Mouse (Mus musculus): ENCODE measurements around the gene Btnl9. TPM values are rescaled to one million over a fixed set of nuclear protein-coding genes. Genes with fewer than 3 reads are reported as not detected.
A peak's percentile ranks its signal among the peaks of the same experiment; 100 is the strongest.

Btnl9 gene
- total and polyA plus RNA-seq, 3 experiments = 0.03 TPM; not detected in 2

DNA sequence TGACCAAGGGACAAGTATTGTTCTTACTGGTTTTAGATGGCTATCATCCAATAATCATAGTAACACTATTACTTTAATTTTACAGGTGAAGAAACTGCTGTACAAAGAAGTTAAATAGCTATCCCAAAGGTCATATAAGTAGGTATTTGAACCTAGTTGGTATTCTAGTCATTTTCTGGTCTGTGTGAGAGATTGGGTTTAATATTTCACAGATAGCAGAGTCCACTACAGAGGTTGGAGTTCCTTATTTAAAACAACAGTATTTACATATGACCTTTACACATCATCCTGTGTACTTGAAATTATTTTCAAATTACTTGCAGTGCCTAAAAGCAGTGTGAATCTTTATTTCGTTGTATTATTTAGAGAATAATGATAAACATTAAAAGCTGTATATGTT, 26.5 kb upstream of the Btnl9 start:
- H3K9ac ChIP-seq (ENCODE audit: control insufficient read depth, low read depth, low read length, poor library complexity, severe bottlenecking) = no peak overlapping the region
- TF ChIP-seq NELFE (IDR thresholded peaks at IDR 0.05; ENCODE audit: low read depth, low read length) (no peak), MYB (IDR thresholded peaks at IDR 0.05; ENCODE audit: low read depth, low read length) (no peak)
- H3K79me2 ChIP-seq (ENCODE audit: control insufficient read depth, insufficient read depth, low read length, poor library complexity) = peaks cover 27% of the 10 kb centered on the region
- no peaks in the 10 kb centered on the region for H3K9me3 ChIP-seq (replicated peaks; ENCODE audit: insufficient read depth, low read length)
- no peak for DNase-seq (ENCODE audit: low read depth, low spot score)
- H3K36me3 ChIP-seq (ENCODE audit: control insufficient read depth in 1 of 2, insufficient read depth in 2 of 2, low read length in 2 of 2) = peaks cover 35 to 53% of the 10 kb centered on the region in 2 experiments
- H3K27me3 ChIP-seq (ENCODE audit: control insufficient read depth in 1 of 2, insufficient read depth in 2 of 2, low read length in 2 of 2) = no peaks in the 10 kb centered on the region
- peaks cover 6 to 11% of the 10 kb centered on the region in 2 experiments for H3K4me1 ChIP-seq (ENCODE audit: control insufficient read depth in 1 of 2, insufficient read depth in 2 of 2, low read length in 2 of 2)
- H3K27ac ChIP-seq (ENCODE audit: control insufficient read depth, low read depth, low read length) = no peak overlapping the region
- no peak overlapping the region for H3K4me3 ChIP-seq (ENCODE audit: control insufficient read depth in 1 of 2, insufficient read depth in 1 of 2, low read depth in 2 of 2, low read length in 2 of 2)

DNA sequence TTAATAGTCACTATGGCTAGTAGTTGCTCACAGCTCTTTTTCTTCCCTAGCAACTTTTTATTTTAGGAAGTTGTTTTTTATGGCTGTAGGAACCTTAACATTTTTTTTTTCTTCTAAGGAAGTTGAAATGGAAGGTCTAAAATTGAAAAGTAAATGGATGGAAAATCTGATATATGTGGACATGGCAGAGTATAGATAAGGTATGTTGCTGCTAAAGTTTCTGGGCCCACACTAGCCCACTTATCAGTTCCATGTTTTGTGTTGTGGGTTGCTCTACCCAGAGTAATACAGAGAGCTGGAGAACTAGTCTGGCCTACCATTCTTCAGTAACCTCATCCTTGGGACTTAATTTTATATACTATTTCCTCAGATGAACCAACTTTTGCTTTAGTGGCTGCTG, 25.6 kb upstream of the Btnl9 start:
- Histone ChIP-seq H3K36me3 (ENCODE audit: control insufficient read depth in 1 of 2, insufficient read depth in 2 of 2, low read length in 2 of 2) (peaks cover 40 to 56% of the 10 kb centered on the region in 2 experiments), H3K27ac (ENCODE audit: control insufficient read depth, low read depth, low read length) (no peak overlapping the region)
- no peak for TF ChIP-seq GABPA (IDR thresholded peaks at IDR 0.05; ENCODE audit: low read depth, low read length)
- TF ChIP-seq USF2 (IDR thresholded peaks at IDR 0.05; ENCODE audit: borderline replicate concordance in 1 of 2, insufficient read depth in 1 of 2, low read depth in 1 of 2, low read length in 2 of 2) = no peak
- peak; percentile 84 for TF ChIP-seq RCOR1 (IDR thresholded peaks at IDR 0.05; ENCODE audit: low read depth, low read length)
- TF ChIP-seq SMC3 (IDR thresholded peaks at IDR 0.05; ENCODE audit: low read depth, low read length) = no peak
- TF ChIP-seq TCF12 (IDR thresholded peaks at IDR 0.05; ENCODE audit: low read depth, low read length) = peak; percentile 74
- no peak for TF ChIP-seq NELFE (IDR thresholded peaks at IDR 0.05; ENCODE audit: low read depth, low read length)
- TF ChIP-seq ELF1 (IDR thresholded peaks at IDR 0.05; ENCODE audit: low read depth, low read length) = no peak
- TF ChIP-seq POLR2AphosphoS5 (IDR thresholded peaks at IDR 0.05; ENCODE audit: borderline replicate concordance, low read depth, low read length) = no peak
- TF ChIP-seq MAFK (IDR thresholded peaks at IDR 0.05; ENCODE audit: borderline replicate concordance, low read depth, low read length) = no peak
- no peak for TF ChIP-seq NRF1 (IDR thresholded peaks at IDR 0.05; ENCODE audit: insufficient read depth, low read depth, low read length, poor library complexity, severe bottlenecking)
- TF ChIP-seq RAD21 (IDR thresholded peaks at IDR 0.05; ENCODE audit: low read depth, low read length) = no peak
- peak; percentile 29; the same call in 1 of the 2 replicates for TF ChIP-seq ETS1 (IDR thresholded peaks at IDR 0.05; ENCODE audit: low read depth, low read length)
- TF ChIP-seq GATA1 (IDR thresholded peaks at IDR 0.05; ENCODE audit: low read depth, low read length) = peak; percentile 78
- no peak for TF ChIP-seq CHD2 (IDR thresholded peaks at IDR 0.05; ENCODE audit: low read length)
- no peak for TF ChIP-seq CTCF (IDR thresholded peaks at IDR 0.05 in 2 of 3, conservative IDR thresholded peaks at IDR 0.05 in 1 of 3; ENCODE audit: control insufficient read depth in 1 of 3, insufficient read depth in 1 of 3, low read depth in 2 of 3, low read length in 3 of 3, poor library complexity in 1 of 3, severe bottlenecking in 1 of 3)
- no peak for TF ChIP-seq JUND (IDR thresholded peaks at IDR 0.05; ENCODE audit: low read depth, low read length)
- no peak for TF ChIP-seq HCFC1 (IDR thresholded peaks at IDR 0.05; ENCODE audit: low read depth, low read length)
- no peak for TF ChIP-seq USF1 (IDR thresholded peaks at IDR 0.05; ENCODE audit: low read depth, low read length)
- no peak for TF ChIP-seq TBP (IDR thresholded peaks at IDR 0.05; ENCODE audit: low read depth, low read length)
- TF ChIP-seq MYC (IDR thresholded peaks at IDR 0.05; ENCODE audit: low read depth, low read length) = 0 out of 2 replicates have a peak, but pooled peaks have one; percentile 13
- TF ChIP-seq ZMIZ1 (IDR thresholded peaks at IDR 0.05; ENCODE audit: low read depth, low read length) = no peak
- TF ChIP-seq MAZ (IDR thresholded peaks at IDR 0.05; ENCODE audit: low read depth, low read length) = no peak
- TF ChIP-seq MXI1 (IDR thresholded peaks at IDR 0.05; ENCODE audit: low read depth, low read length) = no peak
- TF ChIP-seq E2F4 (IDR thresholded peaks at IDR 0.05; ENCODE audit: borderline replicate concordance, low read depth, low read length) = no peak
- TF ChIP-seq TAL1 (IDR thresholded peaks at IDR 0.05; ENCODE audit: low read length) = 0 out of 2 replicates have a peak, but pooled peaks have one; percentile 12
- TF ChIP-seq BHLHE40 (IDR thresholded peaks at IDR 0.05; ENCODE audit: borderline replicate concordance, low read depth, low read length) = no peak
- TF ChIP-seq MEF2A (IDR thresholded peaks at IDR 0.05; ENCODE audit: extremely low read depth, insufficient replicate concordance, low read depth, low read length, poor library complexity, severe bottlenecking) = no peak
- TF ChIP-seq UBTF (IDR thresholded peaks at IDR 0.05; ENCODE audit: borderline replicate concordance, insufficient read depth, low read depth, low read length) = no peak
- TF ChIP-seq POLR2A (IDR thresholded peaks at IDR 0.05; ENCODE audit: control insufficient read depth in 1 of 2, insufficient read depth in 1 of 2, low read depth in 1 of 2, low read length in 2 of 2, poor library complexity in 1 of 2) = no peak
- no peak for TF ChIP-seq ZKSCAN1 (IDR thresholded peaks at IDR 0.05; ENCODE audit: low read depth, low read length)
- no peak; the same call in 1 of the 2 replicates for TF ChIP-seq POLR2AphosphoS2 (IDR thresholded peaks at IDR 0.05; ENCODE audit: low read length)

More for the DNA sequence above, 25.6 kb upstream of the Btnl9 start:
- H3K27me3 ChIP-seq (ENCODE audit: control insufficient read depth in 1 of 2, insufficient read depth in 2 of 2, low read length in 2 of 2) = no peaks in the 10 kb centered on the region
- no peak overlapping the region for H3K4me3 ChIP-seq (ENCODE audit: control insufficient read depth in 1 of 2, insufficient read depth in 1 of 2, low read depth in 2 of 2, low read length in 2 of 2)
- no peak overlapping the region for H3K9ac ChIP-seq (ENCODE audit: control insufficient read depth, low read depth, low read length, poor library complexity, severe bottlenecking)
- H3K9me3 ChIP-seq (replicated peaks; ENCODE audit: insufficient read depth, low read length) = no peaks in the 10 kb centered on the region
- DNase-seq (ENCODE audit: low read depth, low spot score) = peak; percentile 51
- peaks cover 6 to 14% of the 10 kb centered on the region in 2 experiments for H3K4me1 ChIP-seq (ENCODE audit: control insufficient read depth in 1 of 2, insufficient read depth in 2 of 2, low read length in 2 of 2)
- H3K79me2 ChIP-seq (ENCODE audit: control insufficient read depth, insufficient read depth, low read length, poor library complexity) = peaks cover 32% of the 10 kb centered on the region
